Mouse (Mus musculus): ENCODE measurements around the gene Acr.

Gene Acr

DNA sequence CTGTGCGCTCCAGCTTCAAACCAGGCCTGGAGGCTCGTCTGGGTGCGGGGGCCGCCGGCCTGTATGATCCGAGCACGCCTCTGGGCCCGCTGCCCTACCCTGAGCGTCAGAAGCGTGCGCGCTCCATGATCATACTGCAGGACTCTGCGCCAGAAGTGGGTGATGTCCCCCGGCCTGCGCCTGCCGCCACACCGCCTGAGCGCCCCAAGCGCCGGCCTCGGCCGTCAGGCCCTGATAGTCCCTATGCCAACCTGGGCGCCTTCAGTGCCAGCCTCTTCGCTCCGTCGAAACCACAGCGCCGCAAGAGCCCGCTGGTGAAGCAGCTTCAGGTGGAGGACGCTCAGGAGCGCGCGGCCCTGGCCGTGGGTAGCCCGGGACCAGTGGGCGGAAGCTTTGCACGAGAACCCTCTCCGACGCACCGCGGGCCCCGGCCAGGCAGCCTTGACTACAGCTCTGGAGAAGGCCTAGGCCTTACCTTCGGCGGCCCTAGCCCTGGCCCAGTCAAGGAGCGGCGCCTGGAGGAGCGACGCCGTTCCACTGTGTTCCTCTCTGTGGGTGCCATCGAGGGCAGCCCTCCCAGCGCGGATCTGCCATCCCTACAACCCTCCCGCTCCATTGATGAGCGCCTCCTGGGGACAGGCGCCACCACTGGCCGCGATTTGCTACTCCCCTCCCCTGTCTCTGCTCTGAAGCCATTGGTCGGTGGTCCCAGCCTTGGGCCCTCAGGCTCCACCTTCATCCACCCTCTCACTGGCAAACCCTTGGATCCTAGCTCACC is 20.1 kb upstream of the Acr start:
- in situ Hi-C loops (cut with MboI), result no loop called here

- in situ Hi-C loops (cut with MboI), result no loop called here
Observed at GRCm38 (mm10) chr15:89548837-89549236, 19.3 kb upstream of the Acr start.

- in situ Hi-C loops (cut with MboI), result no loop called here
Observed at GRCm38 (mm10) chr15:89550506-89550905, 17.6 kb upstream of the Acr start.

- in situ Hi-C loops (cut with MboI), result no loop called here
Observed at GRCm38 (mm10) chr15:89551733-89552132, 16.4 kb upstream of the Acr start.

- in situ Hi-C loops (cut with MboI), result no loop called here
Observed at GRCm38 (mm10) chr15:89555591-89555990, 12.5 kb upstream of the Acr start.

DNA sequence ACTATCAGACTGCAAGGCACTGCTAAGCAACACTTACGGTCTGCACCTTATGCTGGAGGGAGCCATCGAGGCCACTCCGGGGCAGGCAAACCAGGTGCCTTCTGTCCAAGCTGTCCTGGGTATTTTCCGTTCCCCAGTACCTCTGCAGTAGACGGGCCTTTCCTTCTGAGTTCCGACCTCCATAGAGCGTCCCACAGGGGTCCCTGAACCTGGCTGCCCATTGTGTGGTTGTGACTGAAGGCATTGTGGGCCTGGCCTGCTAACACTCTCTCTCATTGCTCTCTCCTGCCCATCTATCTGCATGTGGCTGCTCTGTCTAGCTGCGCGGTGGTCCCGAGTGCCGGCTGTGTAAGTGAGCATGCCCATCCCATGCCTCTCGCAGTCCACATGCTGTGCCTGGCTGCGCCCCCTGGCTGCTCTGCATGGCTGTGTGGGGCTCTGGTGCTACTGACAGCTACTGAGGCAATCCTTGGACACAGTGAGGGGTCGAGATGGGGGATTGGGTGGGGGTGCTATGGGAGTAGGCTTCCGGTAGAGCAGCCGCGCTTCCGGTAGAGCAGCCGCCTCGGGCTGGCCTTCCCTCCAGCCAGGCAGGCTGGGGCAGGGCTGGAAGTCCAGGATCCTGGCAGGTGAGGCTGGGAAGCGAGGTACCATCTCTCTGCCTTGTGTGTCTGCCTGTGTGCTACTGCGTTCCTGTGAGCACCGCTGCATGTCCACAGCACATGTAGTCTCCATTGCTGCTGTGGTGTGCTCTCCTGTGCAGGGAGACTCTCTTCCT is 11.5 kb upstream of the Acr start:
- in situ Hi-C loops (cut with MboI), result no loop called here

GRCm38 (mm10) chr15:89557179-89557995 is 10.7 kb upstream of the Acr start:
- in situ Hi-C loops (cut with MboI), result no loop called here

DNA sequence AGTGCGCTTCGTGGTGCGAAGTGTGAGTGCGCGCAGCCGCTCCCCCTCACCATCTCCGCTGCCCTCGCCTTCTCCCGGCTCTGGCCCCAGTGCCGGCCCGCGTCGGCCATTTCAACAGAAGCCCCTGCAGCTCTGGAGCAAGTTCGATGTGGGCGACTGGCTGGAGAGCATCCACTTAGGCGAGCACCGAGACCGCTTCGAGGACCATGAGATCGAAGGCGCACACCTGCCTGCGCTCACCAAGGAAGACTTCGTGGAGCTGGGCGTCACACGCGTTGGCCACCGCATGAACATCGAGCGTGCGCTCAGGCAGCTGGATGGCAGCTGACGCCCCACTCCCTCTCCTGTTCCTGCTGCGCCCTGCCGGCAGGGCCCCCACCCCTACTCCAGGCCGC is 10.1 kb upstream of the Acr start:
- in situ Hi-C loops (cut with MboI), result no loop called here

DNA sequence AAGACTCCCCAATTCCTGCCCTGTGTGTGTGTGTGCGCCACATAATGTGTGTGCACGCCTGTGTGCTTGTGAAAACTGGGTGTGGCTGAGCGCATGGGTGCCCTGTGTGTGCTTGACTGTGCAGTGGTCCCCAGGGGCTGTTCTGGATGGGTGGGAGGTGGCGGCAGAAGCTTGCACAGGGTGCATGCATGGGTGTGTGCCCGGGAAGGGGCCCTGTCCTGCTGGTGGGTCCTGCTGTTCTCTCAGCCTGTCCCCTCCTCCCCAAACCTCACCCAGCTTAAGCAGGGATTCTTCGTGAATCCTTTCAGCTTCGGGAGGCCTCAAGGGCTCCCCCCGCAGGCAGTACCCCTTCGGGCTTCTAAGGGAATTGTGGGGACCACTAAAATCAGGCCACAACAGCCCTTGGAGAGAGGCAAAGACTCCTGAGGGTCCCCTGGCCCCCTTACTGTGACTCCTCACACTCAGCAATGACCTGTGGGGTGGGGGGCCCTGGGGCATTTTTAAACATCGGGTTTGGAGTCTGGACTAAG is 8.9 kb upstream of the Acr start:
- in situ Hi-C loops (cut with MboI), result no loop called here

- in situ Hi-C loops (cut with MboI), result no loop called here
Observed at GRCm38 (mm10) chr15:89572147-89572546, 4.0 kb downstream of the Acr start.

DNA sequence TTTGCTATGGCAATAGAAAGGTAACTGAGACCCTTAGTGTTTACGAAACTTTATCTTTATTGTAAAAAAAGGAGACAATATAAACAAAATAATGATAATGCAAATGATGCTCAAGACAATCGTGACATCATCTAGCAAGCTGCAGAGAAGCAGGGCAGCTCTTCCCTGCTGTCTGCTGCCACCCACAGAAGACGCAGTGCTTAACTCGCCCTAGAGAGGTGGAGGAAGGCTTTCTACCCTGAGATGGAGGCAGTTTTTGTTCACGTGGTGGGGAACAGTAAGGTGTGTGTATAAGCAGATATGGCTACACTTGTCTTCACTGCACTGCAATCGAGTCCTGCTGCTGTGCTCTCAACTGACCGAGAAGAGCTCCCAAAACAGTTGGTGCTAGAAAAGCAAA is 14.4 kb downstream of the Acr start:
- in situ Hi-C loops (cut with MboI), result no loop called here

DNA sequence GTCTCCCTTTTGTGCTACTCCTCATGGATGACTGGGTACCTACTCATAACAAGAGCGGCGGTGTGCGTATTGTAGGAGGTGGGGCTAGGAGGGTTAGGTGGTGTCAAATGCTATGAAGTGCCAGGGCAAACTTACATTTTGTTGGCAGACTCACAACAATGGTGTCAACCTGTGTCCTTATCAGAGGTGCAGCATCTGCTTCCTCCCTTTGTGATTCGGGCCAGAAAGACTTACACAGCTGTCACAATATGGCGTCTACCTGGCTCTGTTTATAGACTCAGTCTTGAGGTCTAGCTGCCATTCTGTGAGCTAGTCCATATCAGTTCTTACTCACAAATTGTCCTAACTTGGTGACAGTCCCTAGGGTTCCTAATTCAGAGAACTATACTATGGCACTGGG is 17.0 kb downstream of the Acr start:
- in situ Hi-C loops (cut with MboI), result no loop called here

DNA sequence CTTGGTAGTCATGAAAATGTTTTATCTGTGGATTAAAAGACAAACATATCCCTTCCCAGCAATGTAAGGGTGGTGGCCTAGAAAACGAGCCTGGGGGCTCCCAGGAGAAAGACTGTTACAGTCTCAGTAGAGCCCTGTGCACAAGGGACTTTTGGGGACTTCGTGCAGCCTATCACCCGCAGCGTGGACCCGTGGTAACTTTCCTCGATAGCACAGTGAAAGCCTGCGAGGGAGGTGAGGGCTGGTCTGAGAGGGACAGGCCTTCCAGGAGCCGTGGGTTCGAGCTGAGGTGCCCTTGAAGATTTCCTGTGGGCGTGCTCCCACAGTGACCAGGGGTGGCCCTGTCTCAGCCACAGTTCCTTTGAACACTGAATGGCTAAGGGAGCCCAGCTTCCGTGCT is 17.5 kb downstream of the Acr start:
- in situ Hi-C loops (cut with MboI), result no loop called here

DNA sequence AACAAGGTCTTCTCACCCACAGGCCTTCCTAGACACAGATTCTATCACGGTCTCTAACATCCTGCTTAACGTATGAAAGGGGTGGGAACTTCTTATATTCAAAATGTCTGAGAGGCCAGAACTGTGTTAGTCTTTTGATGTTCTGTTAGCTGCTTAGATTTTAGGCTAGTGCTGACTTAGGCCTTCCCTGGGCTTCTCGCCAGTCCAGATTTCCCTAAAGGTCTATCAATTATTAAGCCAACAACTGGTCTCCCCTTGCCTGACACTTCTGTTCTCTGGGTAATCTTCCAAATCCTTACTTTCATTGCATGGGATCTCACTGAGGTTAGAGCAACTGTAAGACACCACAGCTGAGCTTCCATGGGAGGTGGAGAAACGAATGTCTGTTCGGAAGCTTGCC is 21.0 kb downstream of the Acr start:
- in situ Hi-C loops (cut with MboI), result no loop called here

DNA sequence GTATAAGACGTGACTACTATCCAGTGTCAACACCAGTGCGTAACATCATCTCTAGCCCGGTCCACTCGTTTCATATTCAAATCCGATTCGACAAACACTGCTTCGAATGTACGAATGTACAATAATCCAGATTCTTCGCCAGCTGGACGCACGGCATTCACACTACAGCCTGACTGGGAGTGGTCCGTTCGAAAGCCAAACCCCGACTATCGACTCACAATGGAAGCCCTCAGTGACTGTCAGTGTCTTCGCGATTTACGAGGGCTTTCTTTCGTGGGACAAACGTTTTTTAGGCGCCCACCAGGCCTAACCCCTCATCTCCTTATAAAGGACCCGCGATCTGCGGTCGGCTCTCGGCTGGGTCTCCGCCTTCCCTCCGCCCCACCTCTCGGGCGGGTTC is 23.2 kb downstream of the Acr start:
- in situ Hi-C loops (cut with MboI), result no loop called here

GRCm38 (mm10) chr15:89591723-89592455 is 23.8 kb downstream of the Acr start, which contains the start of gene Rabl2:
Gene Rabl2, minus strand, starts transcription at chr15:89591923.
- in situ Hi-C loops (cut with MboI), result no loop called here

- in situ Hi-C loops (cut with MboI), result no loop called here
Observed at GRCm38 (mm10) chr15:89592548-89592947, 24.4 kb downstream of the Acr start.

GRCm38 (mm10) chr15:89605822-89606570 is 37.9 kb downstream of the Acr start:
- in situ Hi-C loops (cut with MboI), result no loop called here

GRCm38 (mm10) chr15:89607480-89607879 is 39.4 kb downstream of the Acr start:
- in situ Hi-C loops (cut with MboI), result no loop called here

- in situ Hi-C loops (cut with MboI), result no loop called here
Observed at GRCm38 (mm10) chr15:89607888-89608287, 39.8 kb downstream of the Acr start.
